Mouse (Mus musculus): Measurements from ENCODE around the gene Olfr1344.
"Not testable (repeated sequence)": the region's sequence is repeated elsewhere in the genome, so short reads cannot be mapped to it uniquely, and the experiment has no call there.

The Olfr1344 gene

DNA sequence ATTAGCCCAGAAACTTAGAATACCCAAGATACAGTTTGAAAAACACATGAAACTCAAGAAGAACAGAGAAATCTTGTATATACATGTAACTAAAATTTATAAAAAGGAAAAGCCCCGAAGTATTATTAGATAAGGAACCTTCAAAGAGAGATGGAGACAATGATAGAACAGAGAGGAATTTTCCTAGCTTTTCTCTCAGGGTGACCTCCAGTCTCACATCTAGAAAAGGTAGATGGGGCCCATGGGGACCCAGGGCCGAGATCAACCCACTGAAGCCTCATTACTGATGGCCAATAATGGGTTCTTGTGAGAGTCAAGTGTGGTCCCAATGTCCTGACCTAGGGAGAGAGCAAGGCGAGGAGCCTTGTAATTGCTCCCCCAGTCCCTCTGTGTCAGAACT lies at the start of gene Olfr1344:
Olfr1344 (plus strand) TSS at position 301 of the 400 bp plus-strand sequence.
- DNase-seq (ENCODE audit: low spot score) = no peak

DNA sequence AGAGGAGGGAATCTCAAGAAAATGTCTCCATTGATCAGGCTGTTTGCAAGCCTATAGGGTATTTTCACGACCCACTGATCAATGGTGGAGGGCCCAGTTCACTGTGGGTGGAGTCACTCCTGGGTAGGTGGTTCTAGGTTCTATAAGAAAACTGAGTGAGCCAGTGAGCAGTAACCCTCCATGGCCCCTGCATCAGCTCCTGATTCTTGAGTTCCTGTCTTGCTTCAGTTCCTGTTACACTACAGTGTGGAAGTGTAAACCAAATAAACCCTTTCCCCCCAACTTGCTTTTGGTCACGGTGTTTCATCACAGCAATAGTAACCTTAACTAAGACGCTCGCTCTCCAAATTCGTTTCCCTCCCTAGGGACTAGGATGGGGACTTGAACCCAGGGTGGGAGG lies 49.5 kb upstream of the Olfr1344 start:
- no peak for DNase-seq (ENCODE audit: low spot score)

- no peak for DNase-seq (ENCODE audit: low spot score)
Measured at GRCm38 (mm10) chr7:6389449-6389848, 49.0 kb upstream of the Olfr1344 start.

DNA sequence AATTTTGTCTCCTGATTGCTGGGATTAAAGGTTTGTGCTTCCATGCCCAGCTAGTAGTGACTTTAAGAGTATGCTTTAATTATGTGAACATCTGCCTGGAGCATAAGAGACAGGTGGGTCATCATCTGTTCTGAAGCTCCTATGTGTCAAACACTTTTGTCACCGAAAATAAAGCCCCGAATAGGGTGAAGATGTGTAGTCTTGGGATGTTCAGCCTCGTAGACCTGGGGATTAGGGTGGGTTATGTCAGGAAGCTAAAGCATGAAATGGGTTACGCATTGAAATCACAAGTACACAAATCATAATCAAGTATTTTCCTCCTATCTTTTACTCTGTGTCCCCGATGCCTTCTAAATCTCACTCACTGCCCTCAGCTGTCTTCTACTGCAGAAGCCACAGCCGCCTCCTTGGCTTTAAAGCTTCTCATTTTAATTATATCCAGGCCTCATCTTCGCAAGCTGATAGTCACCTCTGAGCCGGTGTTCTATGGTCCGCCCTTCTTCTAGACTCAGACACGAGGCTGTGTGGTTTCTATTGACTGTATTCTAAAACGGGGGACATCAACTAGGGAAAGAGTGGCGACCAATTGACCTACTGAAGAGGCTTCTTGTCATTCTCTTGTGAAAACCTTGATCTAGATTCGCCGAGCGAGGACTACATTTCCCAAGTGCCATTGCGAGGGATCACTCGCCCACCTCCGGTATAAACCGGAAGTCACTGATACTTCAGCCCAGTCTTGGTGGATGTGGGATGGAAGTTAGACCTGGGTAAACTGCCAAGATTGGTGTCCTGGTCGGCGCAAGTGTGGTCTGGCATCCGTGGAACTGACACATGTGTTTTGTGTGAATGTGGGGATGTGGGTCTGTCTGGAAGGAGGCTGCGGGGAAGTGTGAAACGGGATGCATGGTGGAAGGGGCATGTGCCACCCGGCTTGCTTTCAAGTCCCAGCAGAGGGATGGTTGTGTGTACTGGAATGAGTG lies 40.2 kb upstream of the Olfr1344 start, which contains the start of gene Smim17:
Smim17 (plus strand) TSS at position 720 of the 980 bp plus-strand sequence.
- peak; percentile 63 for DNase-seq (ENCODE audit: low spot score)

DNA sequence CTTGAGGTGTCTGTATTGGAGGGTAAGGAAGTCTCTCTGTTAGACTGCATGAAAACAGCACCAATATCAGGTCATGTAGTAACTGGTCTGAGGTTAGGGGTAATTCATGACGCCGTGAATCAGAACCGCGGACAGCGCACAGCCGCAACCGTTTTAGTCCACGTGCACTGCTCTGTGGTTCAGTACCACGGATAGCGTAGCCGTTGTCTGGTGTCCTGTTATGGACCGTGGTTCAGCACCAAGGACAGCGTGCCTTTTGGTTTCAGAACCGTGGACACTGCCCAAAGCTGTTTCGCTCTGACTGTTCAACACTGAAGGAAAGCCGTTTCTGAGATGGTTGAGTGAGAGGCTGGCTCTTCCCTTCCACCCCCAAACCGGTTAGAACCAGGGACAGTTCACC lies 28.4 kb upstream of the Olfr1344 start, which contains the start of gene Gm20715:
Gm20715 (plus strand) TSS at position 235 of the 400 bp plus-strand sequence.
- DNase-seq (ENCODE audit: low spot score) = peak; percentile 99

GRCm38 (mm10) chr7:6414626-6415441 lies 23.7 kb upstream of the Olfr1344 start:
- DNase-seq (ENCODE audit: low spot score) = no peak

DNA sequence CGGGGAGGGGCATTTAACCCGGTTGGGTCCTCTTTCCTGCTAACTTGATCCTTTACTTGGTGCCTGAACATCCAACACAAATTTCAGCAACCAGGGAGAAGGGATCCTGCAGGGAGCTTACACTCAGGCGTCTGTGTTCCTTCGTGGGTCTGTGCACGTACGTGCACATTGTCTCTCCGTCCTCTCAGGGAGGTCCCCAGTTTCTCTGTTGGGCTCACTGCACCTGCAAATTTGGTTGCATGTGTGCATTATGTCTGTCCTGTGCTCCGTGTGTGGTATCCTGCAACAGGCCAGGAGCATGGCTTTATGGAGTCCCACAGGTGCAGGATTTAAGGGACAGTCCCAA lies 23.1 kb upstream of the Olfr1344 start:
- DNase-seq (ENCODE audit: low spot score) = no peak

- no peak for DNase-seq (ENCODE audit: low spot score)
Measured at GRCm38 (mm10) chr7:6419894-6420293, 18.6 kb upstream of the Olfr1344 start.

GRCm38 (mm10) chr7:6429381-6429780 lies 9.1 kb upstream of the Olfr1344 start:
- no peak for DNase-seq (ENCODE audit: low spot score)

GRCm38 (mm10) chr7:6430342-6430741 lies 8.1 kb upstream of the Olfr1344 start:
- peak; percentile 55 for DNase-seq (ENCODE audit: low spot score)

- no peak for DNase-seq (ENCODE audit: low spot score)
Measured at GRCm38 (mm10) chr7:6441173-6441572, 2.7 kb downstream of the Olfr1344 start.

DNA sequence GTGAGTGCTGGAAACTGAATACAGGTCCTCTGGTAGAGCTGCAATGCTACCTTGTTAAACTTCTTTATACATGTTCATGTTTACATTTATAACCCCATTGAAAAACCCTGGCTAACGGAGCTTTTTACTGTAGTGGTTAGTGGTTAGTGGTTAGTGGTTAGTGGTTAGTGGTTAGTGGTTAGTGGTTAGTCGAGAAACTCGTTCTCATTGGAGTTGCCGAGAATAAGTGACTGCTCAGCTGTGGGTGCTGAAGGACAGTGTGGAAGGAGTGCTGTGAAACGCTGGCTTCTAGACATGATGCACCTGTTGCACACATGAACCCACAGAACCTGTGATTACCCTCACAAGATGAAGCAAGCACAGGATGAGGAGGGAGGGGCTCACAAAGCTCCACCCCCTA lies 9.3 kb downstream of the Olfr1344 start:
- no peak for DNase-seq (ENCODE audit: low spot score)

DNA sequence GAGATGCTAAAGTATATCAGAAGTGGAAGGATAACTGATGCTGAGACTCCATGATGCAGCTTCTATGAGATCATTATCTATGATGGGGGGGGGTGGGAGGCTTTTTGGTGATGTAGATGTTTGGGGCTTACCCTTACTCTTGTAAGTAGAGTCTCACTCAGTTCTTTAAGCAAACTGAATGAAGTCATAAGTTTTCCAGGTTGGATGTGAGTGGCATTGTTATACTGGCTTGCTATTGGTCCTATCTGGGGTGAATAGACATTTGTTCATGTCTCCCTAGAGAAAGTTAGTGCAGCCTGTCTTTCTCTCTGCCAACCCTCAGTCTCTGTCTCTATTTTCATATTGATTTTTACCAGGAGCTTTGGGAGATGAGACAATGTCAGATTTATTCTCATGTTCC lies 17.4 kb downstream of the Olfr1344 start, which contains the start of gene Olfr1336:
Olfr1336 (plus strand) TSS at position 301 of the 400 bp plus-strand sequence.
- DNase-seq (ENCODE audit: low spot score) = no peak

DNA sequence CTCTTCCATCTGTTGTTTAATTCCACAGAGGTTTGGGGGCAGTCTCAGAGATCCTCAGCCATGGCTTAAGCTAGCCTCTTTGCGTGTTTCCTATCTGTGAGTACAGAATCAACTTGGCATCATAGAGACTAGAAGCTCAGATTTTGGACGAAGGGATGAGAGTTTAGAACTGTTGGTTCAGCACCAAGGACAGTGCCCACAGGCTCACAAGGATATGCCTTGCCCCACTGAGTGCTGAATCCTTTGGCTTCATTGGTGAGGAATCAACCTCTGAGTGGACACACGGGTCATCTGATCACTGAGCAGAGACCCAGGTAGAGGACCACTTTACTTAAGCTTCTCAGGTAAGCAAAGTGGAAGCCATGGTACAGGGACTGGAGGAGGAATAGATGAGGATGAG lies 17.9 kb downstream of the Olfr1344 start:
- no peak for DNase-seq (ENCODE audit: low spot score)

DNA sequence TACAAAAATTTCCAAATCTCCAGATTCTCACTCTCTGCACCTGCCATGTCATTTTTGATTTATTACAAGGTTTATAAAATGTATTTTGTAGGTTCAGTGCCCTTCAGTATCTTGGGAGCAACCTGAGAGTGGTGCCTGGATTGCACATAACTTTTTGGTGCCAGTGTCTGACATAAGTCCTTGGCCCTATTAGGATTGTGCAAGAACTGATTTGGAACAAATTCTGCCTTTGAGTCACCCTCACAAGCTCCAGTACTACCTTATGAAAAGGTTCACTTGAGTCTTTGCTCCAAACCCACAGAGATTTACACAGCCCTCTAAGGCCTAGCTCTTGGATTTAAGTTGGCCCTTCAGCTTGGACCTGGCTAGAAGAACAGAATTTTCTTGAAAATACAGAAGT lies 28.5 kb downstream of the Olfr1344 start, which contains the start of gene Olfr1346:
Olfr1346 (plus strand) TSS at position 151 of the 400 bp plus-strand sequence.
- DNase-seq (ENCODE audit: low spot score) = no peak

DNA sequence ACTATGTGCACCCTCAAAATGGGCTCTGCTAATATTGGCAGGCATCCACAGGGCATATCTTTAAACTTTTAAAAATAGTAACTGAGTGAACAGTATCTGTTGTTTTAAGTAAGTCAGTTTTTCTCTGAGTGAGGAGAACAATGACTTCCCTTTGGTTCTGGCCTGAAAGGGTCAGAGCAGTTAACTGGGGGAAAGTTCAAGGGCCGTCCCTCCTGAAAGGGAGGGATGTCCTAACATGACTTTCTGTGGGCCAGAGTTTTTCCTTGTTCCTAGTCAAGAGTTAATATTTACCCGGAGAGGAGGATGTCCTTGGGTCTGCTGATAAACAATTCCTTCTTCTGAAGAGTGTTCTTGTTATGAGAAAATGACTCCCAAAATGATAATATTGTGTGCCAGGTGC lies 39.1 kb downstream of the Olfr1344 start:
- DNase-seq (ENCODE audit: low spot score) = not testable (repeated sequence)

DNA sequence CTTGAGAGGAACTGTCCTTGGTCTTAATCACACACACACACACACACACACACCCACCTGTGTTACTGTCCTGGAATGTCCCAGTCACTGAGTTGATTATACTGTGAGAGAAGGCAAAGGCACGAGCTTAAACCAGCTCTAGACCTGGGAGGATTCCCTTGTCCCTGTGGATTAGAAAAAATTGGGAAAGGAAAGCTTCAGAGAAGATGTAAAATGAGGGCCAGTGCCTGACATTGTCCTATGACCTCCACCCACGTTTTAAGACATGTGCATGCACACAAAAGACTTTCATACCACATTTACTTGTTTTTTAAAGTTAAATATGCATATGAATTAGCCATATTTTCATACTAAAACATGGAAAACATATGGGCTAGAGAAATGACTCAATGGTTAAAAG lies 48.4 kb downstream of the Olfr1344 start, which contains the start of gene Olfr5:
Olfr5 (minus strand) TSS at position 101 of the 400 bp plus-strand sequence.
- DNase-seq (ENCODE audit: low spot score) = no peak
